Mouse (Mus musculus) gastrocnemius, postnatal 36 days (tissue): ENCODE data around the gene Gm49358. TPM values are rescaled to one million over a fixed set of nuclear protein-coding genes. Genes with fewer than 3 reads are reported as not detected.

Source experiments
- DNase-seq, 2 experiments: peaks; one replicate each; pipeline ENCODE4 v3.0.0; 2022
- intact Hi-C: fragments of 180-260 bp; cut with DNase I; formaldehyde crosslinking; loops from one replicate; pipeline ENCODE4 v1.15.1; 2025
- long read RNA-seq, 2 experiments: library from polyadenylated mRNA; stranded (forward); transcript quantifications; one replicate each; pipeline ENCODE4 v2.0.0; 2021
- total RNA-seq, 2 experiments: library from RNA; stranded (reverse); gene quantifications; 2 replicates each; pipeline ENCODE4 v1.2.3; 2021

Gene Gm49358
- 10 to 100 TPM; 20.2 to 20.3 TPM for total RNA-seq
- long read RNA-seq, experiment 1: 0 reads
- long read RNA-seq, experiment 2: 0 reads

- intact Hi-C loops: no loop called here
- no peak for DNase-seq
These were observed at the start of gene Gm49358 for GRCm38 (mm10) chr10:86763672-86764071. Gene Gm49358 (plus strand): TSS chr10:86763972.

- intact Hi-C loops: no loop called here
- DNase-seq: peak in 1 of 2 experiments; percentile 21
These were observed 36.2 kb upstream of the Gm49358 start for GRCm38 (mm10) chr10:86727548-86727980.

GRCm38 (mm10) chr10:86728176-86728575 lies 35.6 kb upstream of the Gm49358 start:
- intact Hi-C loops: no loop called here
- no peak for DNase-seq

GRCm38 (mm10) chr10:86730823-86731499 lies 32.8 kb upstream of the Gm49358 start:
- intact Hi-C loops: loop anchor here (5.0 kb wide), 2 partner anchors 94 to 254 kb away; no protein-coding TSS in a partner anchor
- DNase-seq: peak; percentile 74 to 77

GRCm38 (mm10) chr10:86731500-86731863 lies 32.3 kb upstream of the Gm49358 start:
- intact Hi-C loops: loop anchor here (5.0 kb wide), 2 partner anchors 94 to 254 kb away; no protein-coding TSS in a partner anchor
- no peak for DNase-seq

- intact Hi-C loops: no loop called here
- no peak for DNase-seq
These were observed 28.7 kb upstream of the Gm49358 start for GRCm38 (mm10) chr10:86735036-86735435.

GRCm38 (mm10) chr10:86742918-86743317 lies 20.9 kb upstream of the Gm49358 start:
- DNase-seq: no peak

GRCm38 (mm10) chr10:86744306-86744705 lies 19.5 kb upstream of the Gm49358 start:
- intact Hi-C loops: no loop called here
- DNase-seq: no peak

More at GRCm38 (mm10) chr10:86742918-86743317, 20.9 kb upstream of the Gm49358 start:
- intact Hi-C loops: no loop called here

GRCm38 (mm10) chr10:86755816-86756502 lies 7.8 kb upstream of the Gm49358 start:
- intact Hi-C loops: no loop called here

GRCm38 (mm10) chr10:86757724-86758123 lies 6.0 kb upstream of the Gm49358 start:
- intact Hi-C loops: no loop called here
- DNase-seq: no peak

More at GRCm38 (mm10) chr10:86755816-86756502, 7.8 kb upstream of the Gm49358 start:
- no peak for DNase-seq

- intact Hi-C loops: no loop called here
These were observed 5.6 kb upstream of the Gm49358 start for GRCm38 (mm10) chr10:86758211-86758610.

GRCm38 (mm10) chr10:86761236-86761635 lies 2.5 kb upstream of the Gm49358 start:
- no peak for DNase-seq
- intact Hi-C loops: no loop called here

More at GRCm38 (mm10) chr10:86758211-86758610, 5.6 kb upstream of the Gm49358 start:
- DNase-seq: no peak

- intact Hi-C loops: no loop called here
These were observed 1.9 kb upstream of the Gm49358 start for GRCm38 (mm10) chr10:86761722-86762383.

GRCm38 (mm10) chr10:86762384-86762730 lies 1.4 kb upstream of the Gm49358 start:
- DNase-seq: no peak
- intact Hi-C loops: no loop called here

More at GRCm38 (mm10) chr10:86761722-86762383, 1.9 kb upstream of the Gm49358 start:
- no peak for DNase-seq

GRCm38 (mm10) chr10:86765344-86765966 lies 1.7 kb downstream of the Gm49358 start:
- DNase-seq: no peak
- intact Hi-C loops: no loop called here

- intact Hi-C loops: no loop called here
- no peak for DNase-seq
These were observed 5.4 kb downstream of the Gm49358 start for GRCm38 (mm10) chr10:86769216-86769615.

GRCm38 (mm10) chr10:86769797-86770196 lies 6.0 kb downstream of the Gm49358 start:
- no peak for DNase-seq
- intact Hi-C loops: no loop called here

GRCm38 (mm10) chr10:86771701-86772100 lies 7.9 kb downstream of the Gm49358 start:
- no peak for DNase-seq
- intact Hi-C loops: no loop called here

GRCm38 (mm10) chr10:86772231-86772631 lies 8.5 kb downstream of the Gm49358 start:
- intact Hi-C loops: no loop called here
- no peak for DNase-seq

- intact Hi-C loops: no loop called here
- DNase-seq: no peak
These were observed 9.6 kb downstream of the Gm49358 start for GRCm38 (mm10) chr10:86773360-86773759.

GRCm38 (mm10) chr10:86776281-86776680 lies 12.5 kb downstream of the Gm49358 start:
- intact Hi-C loops: loop anchor here (5.0 kb wide), 1 partner anchor 69 kb away; the partner anchor contains the start of genes Hsp90b1 and Ttc41
- DNase-seq: no peak
